ENCODE assay signal across 19 mouse cellular contexts in genomic region chr1:121046581-121046980, GRCm38 (mm10).
"Had no signal": no experiment of that assay in that cellular context is flagged by ENCODE, and none has a peak within 500 bp of the region (broad histone marks: within the 10 kb centered on the region; RNA-seq: fewer than 3 reads in every experiment).

No protein-coding gene starts in this region.

- H3K27ac ChIP-seq: kidney, postnatal 0 days; left cerebral cortex, adult 2 months; liver, embryonic 13.5 days; midbrain, embryonic 13.5 days; neural tube, embryonic 12.5 days; neural tube, embryonic 15.5 days; stomach, postnatal 0 days had no signal

- H3K4me1 ChIP-seq: liver, embryonic 13.5 days had no signal

- DNase-seq: kidney, adult 2 months; kidney, postnatal 36 days; layer of hippocampus, postnatal 36 days; liver, embryonic 13.5 days; lung, adult 2 months; lung, postnatal 14 days; lung, postnatal 4 days; right cerebral cortex, adult 18-20 months; right cerebral cortex, postnatal 14 days; right cerebral cortex, postnatal 4 days; thymus, adult 2 months; thymus, postnatal 14 days; thymus, postnatal 4 days had no signal

- H3K9me3 ChIP-seq: liver, embryonic 13.5 days; midbrain, embryonic 13.5 days; neural tube, embryonic 12.5 days; neural tube, embryonic 15.5 days had no signal

- H3K4me2 ChIP-seq: liver, embryonic 13.5 days; midbrain, embryonic 13.5 days; neural tube, embryonic 12.5 days; neural tube, embryonic 15.5 days had no signal

- H3K9ac ChIP-seq: liver, embryonic 13.5 days; midbrain, embryonic 13.5 days; neural tube, embryonic 12.5 days; neural tube, embryonic 15.5 days had no signal

- H3K36me3 ChIP-seq: liver, embryonic 13.5 days; midbrain, embryonic 13.5 days; neural tube, embryonic 12.5 days; neural tube, embryonic 15.5 days had no signal

- H3K27me3 ChIP-seq: liver, embryonic 13.5 days had no signal

- ATAC-seq: midbrain, embryonic 13.5 days had no signal

- H3K4me3 ChIP-seq: left cerebral cortex, adult 2 months; liver, embryonic 13.5 days; midbrain, embryonic 13.5 days; neural tube, embryonic 12.5 days; neural tube, embryonic 15.5 days had no signal
